Mouse (Mus musculus) macrophage (primary cell): Measurements from ENCODE around the gene Apmap. TPM values are rescaled to one million over a fixed set of nuclear protein-coding genes. Genes with fewer than 3 reads are reported as not detected.
A peak's percentile ranks its signal among the peaks of the same experiment; 100 is the strongest.

Source experiments
- H3K27ac ChIP-seq: fragments of 350-480 bp; formaldehyde crosslinking; 2 replicates; pipeline ENCODE4 v1.9.0; 2021
- H3K36me3 ChIP-seq: fragments of 350-480 bp; formaldehyde crosslinking; 2 replicates; pipeline ENCODE4 v1.9.0; 2021; ENCODE audit errors: inconsistent target
- H3K4me3 ChIP-seq: fragments of 350-480 bp; formaldehyde crosslinking; 2 replicates; pipeline ENCODE4 v1.9.0; 2021; ENCODE audit errors: inconsistent target
- H3K79me2 ChIP-seq: fragments of 350-480 bp; formaldehyde crosslinking; 2 replicates; pipeline ENCODE4 v1.9.0; 2021; ENCODE audit errors: inconsistent target
- WGBS: methylation state at CpG from one replicate; pipeline ENCODE4 v1.1.7; 2026; ENCODE audit warnings: inconsistent platforms; ENCODE audit not compliant: missing documents; 5-methylcytosine and 5-hydroxymethylcytosine counted together
- polyA plus RNA-seq: library from polyadenylated mRNA; stranded (reverse); fragments of 250-400 nt; gene quantifications from 3 replicates; pipeline ENCODE4 v1.2.4, GENCODE M21; 2018; ENCODE audit warnings: inconsistent platforms
- total RNA-seq, 78 experiments: library from RNA; depleted of rRNA; stranded (reverse); fragments of 250-400 nt; gene quantifications; 1 replicate in 9 of 78; 2 replicates in 24 of 78; 3 replicates in 43 of 78; 4 replicates in 2 of 78; pipeline ENCODE4 v1.2.4; 2018; ENCODE audit warnings: inconsistent platforms in 56 of 78

The Apmap gene
- 10 to 100 TPM in 25 of 26 experiments, 1 to 10 TPM in 1; 9.0 to 45.3 (median 23.7) TPM for total RNA-seq (2018; cell fraction: chromatin; rRNA removed)
- 10 to 100 TPM; 20.5 to 41.8 (median 27.6) TPM for total RNA-seq (2018; cell fraction: cytosol; rRNA removed)
- total RNA-seq (2018; cell fraction: nucleus; rRNA removed) = 10 to 100 TPM; 39.1 to 75.4 (median 55.1) TPM
- polyA plus RNA-seq = 21.1 to 28.3 TPM (median 26.8 TPM) in 3 replicates

GRCm38 (mm10) chr2:150608087-150608799, at the start of gene Apmap:
Apmap (minus strand) TSS chr2:150608567.
- under 1% methylated on average over 40 of the region's 42 CpGs for WGBS
- H3K27ac ChIP-seq = peak within 1 kb of the TSS; percentile 51
- H3K36me3 ChIP-seq = no peaks in the 10 kb centered on the region
- peak within 1 kb of the TSS; percentile 95 for H3K4me3 ChIP-seq
- H3K79me2 ChIP-seq = peaks cover 49% of the 10 kb centered on the region

GRCm38 (mm10) chr2:150656975-150657768, 48.8 kb upstream of the Apmap start:
- peaks cover 7% of the 10 kb centered on the region; the same call in 1 of the 2 replicates for H3K79me2 ChIP-seq
- WGBS = 91% methylated on average over 8 of the region's 8 CpGs
- H3K27ac ChIP-seq = no peak overlapping the region
- no peak overlapping the region for H3K4me3 ChIP-seq
- peaks cover 25% of the 10 kb centered on the region; the same call in 1 of the 2 replicates for H3K36me3 ChIP-seq

- H3K36me3 ChIP-seq = peaks cover 25% of the 10 kb centered on the region; the same call in 1 of the 2 replicates
- H3K4me3 ChIP-seq = no peak overlapping the region
- 91% methylated on average over 3 of the region's 3 CpGs for WGBS
- H3K27ac ChIP-seq = no peak overlapping the region
- H3K79me2 ChIP-seq = no peaks in the 10 kb centered on the region; the same call in 1 of the 2 replicates
Measured at GRCm38 (mm10) chr2:150656112-150656511, 47.7 kb upstream of the Apmap start.

- WGBS = 93% methylated on average over 6 of the region's 6 CpGs
- Histone ChIP-seq H3K79me2 (no peaks in the 10 kb centered on the region; the same call in 1 of the 2 replicates), H3K36me3 (peaks cover 25% of the 10 kb centered on the region; the same call in 1 of the 2 replicates), H3K27ac (no peak overlapping the region), H3K4me3 (no peak overlapping the region)
Measured at GRCm38 (mm10) chr2:150655290-150655689, 46.9 kb upstream of the Apmap start.

GRCm38 (mm10) chr2:150654814-150655213, 46.4 kb upstream of the Apmap start:
- Histone ChIP-seq H3K27ac (no peak overlapping the region), H3K4me3 (no peak overlapping the region), H3K36me3 (peaks cover 25% of the 10 kb centered on the region; the same call in 1 of the 2 replicates), H3K79me2 (no peaks in the 10 kb centered on the region; the same call in 1 of the 2 replicates)
- WGBS = 100% methylated on average over 2 of the region's 2 CpGs

GRCm38 (mm10) chr2:150651366-150651765, 43.0 kb upstream of the Apmap start:
- Histone ChIP-seq H3K27ac (no peak overlapping the region), H3K4me3 (no peak overlapping the region), H3K79me2 (peaks cover 12% of the 10 kb centered on the region; the same call in 1 of the 2 replicates), H3K36me3 (no peaks in the 10 kb centered on the region)
- WGBS = 85% methylated on average over 9 of the region's 9 CpGs

GRCm38 (mm10) chr2:150650511-150651074, 42.2 kb upstream of the Apmap start:
- WGBS = 96% methylated on average over 7 of the region's 7 CpGs
- H3K27ac ChIP-seq = no peak overlapping the region
- peaks cover 19% of the 10 kb centered on the region; the same call in 1 of the 2 replicates for H3K79me2 ChIP-seq
- H3K4me3 ChIP-seq = no peak overlapping the region
- no peaks in the 10 kb centered on the region for H3K36me3 ChIP-seq

- 58% methylated on average over 13 of the region's 13 CpGs for WGBS
- H3K4me3 ChIP-seq = no peak overlapping the region
- H3K36me3 ChIP-seq = no peaks in the 10 kb centered on the region
- peaks cover 23% of the 10 kb centered on the region; the same call in 1 of the 2 replicates for H3K79me2 ChIP-seq
- peak overlapping the region; percentile 36 for H3K27ac ChIP-seq
Measured at GRCm38 (mm10) chr2:150648300-150648895, 40.0 kb upstream of the Apmap start.

GRCm38 (mm10) chr2:150647681-150648299, 39.4 kb upstream of the Apmap start:
- H3K79me2 ChIP-seq = peaks cover 23% of the 10 kb centered on the region; the same call in 1 of the 2 replicates
- H3K4me3 ChIP-seq = no peak overlapping the region
- no peaks in the 10 kb centered on the region; the same call in 1 of the 2 replicates for H3K36me3 ChIP-seq
- 57% methylated on average over 14 of the region's 14 CpGs for WGBS
- peak overlapping the region; percentile 36 for H3K27ac ChIP-seq

- Histone ChIP-seq H3K27ac (no peak overlapping the region), H3K79me2 (peaks cover 23% of the 10 kb centered on the region; the same call in 1 of the 2 replicates), H3K36me3 (peaks cover 8% of the 10 kb centered on the region; the same call in 1 of the 2 replicates), H3K4me3 (no peak overlapping the region)
- 93% methylated on average over 8 of the region's 8 CpGs for whole genome bisulfite sequencing
Measured at GRCm38 (mm10) chr2:150646411-150647121, 38.2 kb upstream of the Apmap start.

GRCm38 (mm10) chr2:150645225-150645624, 36.9 kb upstream of the Apmap start:
- WGBS = 91% methylated on average over 4 of the region's 4 CpGs
- Histone ChIP-seq H3K27ac (no peak overlapping the region), H3K79me2 (peaks cover 23% of the 10 kb centered on the region; the same call in 1 of the 2 replicates), H3K36me3 (peaks cover 8% of the 10 kb centered on the region; the same call in 1 of the 2 replicates), H3K4me3 (no peak overlapping the region)

- WGBS = 92% methylated on average over 7 of the region's 8 CpGs
- no peak overlapping the region for H3K27ac ChIP-seq
- no peak overlapping the region for H3K4me3 ChIP-seq
- peaks cover 14% of the 10 kb centered on the region for H3K36me3 ChIP-seq
- H3K79me2 ChIP-seq = peaks cover 23% of the 10 kb centered on the region; the same call in 1 of the 2 replicates
Measured at GRCm38 (mm10) chr2:150643726-150644415, 35.5 kb upstream of the Apmap start.
